Mouse (Mus musculus) right cerebral cortex, postnatal 25 days (tissue): ENCODE measurements around the gene 9130213A22Rik.

Experiments used
- DNase-seq: peaks from one replicate; pipeline ENCODE4 v3.0.0; 2022

9130213A22Rik gene

GRCm38 (mm10) chr11:69073065-69073888 is 49.1 kb downstream of the 9130213A22Rik start:
- peak; percentile 75 for DNase-seq

GRCm38 (mm10) chr11:69072666-69073064 is 49.7 kb downstream of the 9130213A22Rik start:
- DNase-seq, result no peak

- DNase-seq, result no peak
These were observed 50.2 kb downstream of the 9130213A22Rik start for GRCm38 (mm10) chr11:69072234-69072633.

DNA sequence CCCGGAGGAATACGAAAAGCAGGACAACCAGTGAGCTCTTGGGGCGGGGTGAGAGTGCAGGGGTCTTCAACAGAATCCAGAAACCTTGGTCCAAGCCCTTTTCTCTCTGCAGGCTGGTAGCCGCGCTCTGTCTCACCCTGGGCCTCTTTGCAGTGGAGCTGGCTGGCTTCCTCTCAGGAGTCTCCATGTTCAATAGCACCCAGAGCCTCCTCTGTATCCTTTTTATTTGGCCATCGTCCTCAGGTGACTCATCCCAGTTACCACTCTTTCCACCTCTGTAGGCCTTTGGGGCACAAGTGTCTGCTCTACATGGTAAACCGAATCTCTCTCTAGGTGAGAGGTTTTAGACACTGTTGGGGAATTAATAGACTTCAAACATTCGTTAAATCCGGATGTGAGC is 51.1 kb downstream of the 9130213A22Rik start:
- no peak for DNase-seq

GRCm38 (mm10) chr11:69070590-69071222 is 51.7 kb downstream of the 9130213A22Rik start, which contains the start of gene Tmem107:
Tmem107 (plus strand) TSS chr11:69070806.
- DNase-seq, result peak; percentile 94

GRCm38 (mm10) chr11:69070093-69070492 is 52.3 kb downstream of the 9130213A22Rik start:
- no peak for DNase-seq
